Mouse (Mus musculus) right cerebral cortex, postnatal 36 days (tissue): ENCODE results near the gene Dhodh.

ENCODE experiments used
- DNase-seq, 2 experiments: peaks; one replicate each; pipeline ENCODE4 v3.0.0; 2022; ENCODE audit warnings: low spot score in 2 of 2, mixed read lengths in 1 of 2

Gene Dhodh

DNA sequence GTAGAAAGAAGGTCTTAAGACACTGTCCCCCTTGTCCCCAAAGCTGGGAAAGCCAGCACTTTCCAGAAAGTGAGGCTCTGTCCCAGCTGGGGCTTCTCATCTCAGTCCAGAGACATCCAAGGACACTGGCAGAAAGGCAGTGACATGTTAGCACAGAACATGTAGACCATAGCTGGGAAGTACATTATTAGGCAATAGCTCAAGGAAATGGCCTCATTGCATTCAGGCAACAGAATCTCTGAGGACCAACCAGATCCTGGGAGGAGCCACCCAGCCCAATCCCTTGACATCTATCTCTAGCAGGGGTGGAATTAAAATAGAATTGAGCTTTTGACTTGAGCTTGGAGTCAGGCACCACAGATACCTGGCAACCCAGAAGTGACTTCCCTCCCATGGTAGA lies 22.8 kb downstream of the Dhodh start:
- no peak for DNase-seq

DNA sequence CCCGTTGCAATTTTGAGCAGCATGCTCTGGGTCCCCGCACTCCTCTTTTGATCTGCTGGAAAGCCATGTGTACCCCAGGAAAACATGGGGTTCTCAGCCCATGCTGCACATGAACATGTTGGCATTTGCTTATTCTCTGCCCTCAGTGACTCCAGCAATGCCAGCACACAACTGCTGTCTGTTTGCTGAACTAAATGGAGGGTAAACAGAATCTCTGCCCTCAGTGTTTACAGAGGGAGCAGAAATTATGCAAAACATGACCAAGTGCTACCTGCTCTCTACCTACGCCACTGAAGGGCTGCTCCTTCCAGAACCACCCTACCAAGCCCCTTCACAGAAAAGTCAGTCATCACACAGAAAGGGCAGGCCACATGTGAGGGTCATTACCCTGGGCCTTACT lies 23.6 kb downstream of the Dhodh start:
- no peak for DNase-seq

DNA sequence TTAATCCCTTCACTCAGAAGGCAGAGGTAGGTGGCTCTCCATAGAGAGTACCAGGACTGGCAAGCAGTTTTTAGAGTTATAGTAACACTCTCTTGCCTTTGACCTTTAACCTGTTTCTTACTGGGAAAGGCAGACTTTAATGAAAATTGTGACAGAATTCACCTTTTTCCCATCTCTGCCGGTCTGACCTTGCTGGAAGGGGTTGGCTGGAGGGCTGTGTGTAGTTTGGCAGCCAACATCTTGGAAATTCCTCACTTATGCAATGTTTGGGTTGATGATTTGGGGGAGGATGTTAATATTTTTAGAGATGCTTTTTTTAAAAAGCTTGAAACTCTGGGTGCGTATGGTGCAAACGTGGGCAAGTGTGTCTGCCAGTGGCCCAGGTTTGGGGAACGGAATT lies 24.2 kb downstream of the Dhodh start:
- no peak for DNase-seq

DNA sequence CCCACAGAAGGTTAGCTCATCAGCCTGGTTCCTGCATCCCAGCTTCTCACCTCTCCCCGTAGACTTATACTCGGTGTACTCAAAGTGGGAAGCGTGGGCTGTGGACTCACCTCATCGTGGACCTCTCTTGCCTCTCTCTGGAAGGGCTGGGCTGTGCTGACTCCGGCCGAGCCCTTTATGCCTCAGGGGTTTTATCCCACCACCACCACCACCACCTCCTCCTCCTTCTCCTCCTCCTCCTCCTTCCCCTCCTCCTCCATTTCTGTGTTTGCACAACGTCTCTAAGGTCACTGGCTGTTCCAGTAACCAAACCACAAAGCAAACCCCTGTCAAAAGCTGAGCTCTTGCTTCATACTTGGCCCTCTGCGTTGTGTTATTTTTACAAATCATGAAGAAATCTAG lies 29.6 kb downstream of the Dhodh start, which contains the start of gene Hp:
Hp (minus strand) TSS at position 273 of the 402 bp plus-strand sequence.
- DNase-seq: no peak

DNA sequence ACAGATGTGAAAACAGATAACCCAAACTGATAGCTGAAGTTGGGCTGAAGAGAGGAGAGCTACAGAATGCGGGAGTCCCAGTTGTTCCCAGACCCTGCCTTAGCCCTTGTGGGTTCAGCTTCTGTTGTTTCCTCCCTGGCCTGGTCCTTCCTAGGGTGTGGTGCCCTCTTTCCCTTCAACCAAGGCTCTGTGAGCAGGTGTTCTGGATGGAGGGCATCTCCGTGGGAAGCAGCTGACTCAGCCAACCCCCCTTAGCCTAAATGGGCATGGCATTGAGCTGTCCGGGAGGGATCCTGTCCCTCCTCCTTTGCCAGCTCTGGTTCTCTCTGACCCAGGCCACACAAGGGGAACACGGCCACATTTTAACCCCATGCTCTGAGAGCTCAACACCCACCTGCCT lies 32.2 kb downstream of the Dhodh start:
- no peak for DNase-seq

DNA sequence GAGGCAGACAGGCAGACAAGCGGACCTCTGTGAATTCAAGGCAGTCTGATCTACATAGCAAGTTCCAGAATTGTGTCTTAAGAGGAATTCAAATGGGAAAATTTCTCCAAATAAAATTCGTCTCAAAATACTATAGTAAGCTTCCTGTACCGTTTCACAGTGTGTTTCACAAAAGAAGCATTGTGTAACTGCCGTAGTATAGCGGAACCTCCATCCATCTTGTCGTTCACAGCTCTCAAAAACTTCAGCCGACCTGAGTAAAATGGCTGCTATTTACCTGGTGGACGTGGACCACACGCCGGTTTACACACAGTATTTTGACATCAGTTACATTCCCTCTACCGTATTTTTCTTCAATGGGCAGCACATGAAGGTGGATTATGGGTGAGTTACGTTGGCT lies 37.3 kb downstream of the Dhodh start:
- DNase-seq: no peak

DNA sequence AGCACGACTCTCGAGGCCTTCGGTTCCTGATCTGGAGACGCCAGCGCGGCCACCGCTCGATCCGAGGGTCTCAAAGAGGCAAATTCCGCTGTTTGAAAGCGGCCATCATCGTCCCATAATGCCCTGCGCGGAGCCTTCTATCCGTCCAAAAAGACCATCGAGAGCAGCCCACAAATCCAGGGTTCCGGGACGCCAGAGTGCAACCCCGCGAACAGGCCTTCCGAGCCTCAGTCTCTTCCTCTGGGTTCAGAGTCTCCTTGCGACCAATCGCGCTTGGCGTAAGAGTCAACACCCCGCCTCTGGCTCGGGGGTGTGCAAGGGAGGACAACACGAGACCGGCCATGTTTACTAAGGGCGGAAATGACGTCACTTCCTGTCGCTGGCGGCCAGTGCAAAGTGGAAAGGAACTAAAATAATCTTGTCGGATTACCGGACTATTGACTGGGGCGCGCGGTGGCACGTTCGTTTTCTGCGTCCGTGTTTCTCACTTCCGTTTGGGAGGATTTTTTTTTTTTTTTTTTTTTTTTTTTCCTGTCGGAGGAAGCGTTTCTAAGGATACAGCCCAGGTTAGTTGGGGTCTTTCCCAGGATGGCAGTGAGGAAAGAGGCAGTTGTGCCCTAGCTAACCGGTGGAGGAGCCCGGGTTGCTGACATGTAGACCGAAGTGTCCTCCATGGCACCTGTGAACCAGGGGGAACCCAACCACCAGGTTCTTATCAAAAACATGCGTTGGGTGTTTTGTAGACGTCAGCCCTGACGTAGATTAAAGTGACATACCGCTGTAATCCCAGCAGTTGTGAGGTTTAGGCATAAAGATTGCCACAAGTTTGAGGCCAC lies 42.8 kb downstream of the Dhodh start, which contains the start of the genes Dhx38 and Txnl4b:
Dhx38 (minus strand) TSS at position 364 of the 836 bp plus-strand sequence.
Txnl4b (plus strand) TSS at position 395 of the 836 bp plus-strand sequence.
- DNase-seq: peak; percentile 99

DNA sequence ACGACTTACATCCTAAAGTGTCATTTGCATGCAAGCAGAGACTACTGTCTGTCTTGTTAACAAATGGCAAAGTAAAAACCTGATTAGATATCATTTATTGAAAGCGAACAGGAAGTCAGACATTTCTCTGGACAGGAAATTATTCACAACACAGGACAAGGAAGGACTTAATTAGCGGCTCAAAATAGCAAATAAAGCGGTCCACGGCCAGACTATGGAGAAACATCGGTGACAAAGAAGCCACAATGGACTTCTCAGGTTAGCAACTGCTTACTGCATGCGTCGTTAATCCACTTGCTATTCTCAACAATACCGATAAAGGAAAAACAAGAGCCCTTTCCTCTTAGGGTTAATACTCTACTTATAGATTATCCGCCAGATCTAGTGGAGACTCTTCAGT lies 43.7 kb downstream of the Dhodh start:
- DNase-seq: no peak

DNA sequence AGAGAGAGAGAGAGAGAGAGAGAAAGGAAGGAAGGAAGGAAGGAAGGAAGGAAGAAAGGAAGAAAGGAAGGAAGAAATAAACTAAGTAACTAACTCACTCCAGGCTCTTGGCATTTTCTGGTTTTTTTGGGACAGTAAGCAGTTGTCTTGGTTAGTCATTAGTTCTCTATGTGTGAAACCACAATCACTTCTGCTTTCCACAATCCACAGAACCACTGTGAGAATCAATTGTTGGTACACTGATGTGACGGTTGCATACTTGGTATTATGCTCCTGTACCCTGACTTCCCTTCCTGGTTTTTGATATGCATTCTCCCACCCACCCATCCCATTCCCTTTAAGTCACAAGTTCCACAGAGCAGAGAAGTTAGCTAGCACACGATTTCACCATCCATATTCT lies 44.6 kb downstream of the Dhodh start:
- no peak for DNase-seq

DNA sequence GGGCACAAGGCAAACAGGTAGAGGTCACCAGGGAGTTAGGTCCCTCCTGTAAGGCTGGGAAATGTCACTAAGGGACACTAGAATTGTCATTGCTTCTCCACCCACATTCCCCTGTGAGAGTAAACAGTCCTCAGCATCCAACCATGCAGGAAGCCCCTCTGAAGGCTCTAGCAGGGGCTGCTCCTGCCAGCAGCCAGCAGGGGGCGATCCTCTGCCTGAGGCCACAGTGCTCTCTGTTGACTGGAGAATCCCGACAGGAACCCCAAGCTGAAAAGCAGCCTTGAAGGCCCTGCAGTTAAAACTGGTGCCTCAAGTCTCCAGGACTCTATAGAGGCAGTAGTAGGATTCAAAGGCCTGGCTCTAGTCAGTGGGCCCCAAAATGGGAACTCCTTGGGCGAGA lies 56.8 kb downstream of the Dhodh start:
- DNase-seq: no peak

DNA sequence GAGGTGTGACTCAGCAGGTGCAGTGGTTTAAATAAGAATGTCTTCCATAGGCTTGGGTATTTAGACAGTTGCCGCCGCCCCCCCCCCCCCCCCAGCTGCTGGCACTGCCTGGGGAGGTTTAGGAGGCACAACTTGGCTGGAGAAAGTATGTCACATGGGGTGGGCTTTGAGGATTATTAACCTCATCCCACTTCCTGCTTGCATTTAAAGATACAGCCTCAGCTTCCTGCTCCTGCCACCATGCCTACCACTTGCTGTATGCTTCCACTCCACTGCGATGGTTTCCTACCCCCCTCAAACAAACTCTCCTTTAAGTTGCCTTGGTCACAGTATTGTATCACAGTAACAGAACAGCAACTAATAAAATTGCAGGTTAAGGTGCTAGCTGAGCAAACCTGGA lies 64.4 kb downstream of the Dhodh start:
- no peak for DNase-seq

DNA sequence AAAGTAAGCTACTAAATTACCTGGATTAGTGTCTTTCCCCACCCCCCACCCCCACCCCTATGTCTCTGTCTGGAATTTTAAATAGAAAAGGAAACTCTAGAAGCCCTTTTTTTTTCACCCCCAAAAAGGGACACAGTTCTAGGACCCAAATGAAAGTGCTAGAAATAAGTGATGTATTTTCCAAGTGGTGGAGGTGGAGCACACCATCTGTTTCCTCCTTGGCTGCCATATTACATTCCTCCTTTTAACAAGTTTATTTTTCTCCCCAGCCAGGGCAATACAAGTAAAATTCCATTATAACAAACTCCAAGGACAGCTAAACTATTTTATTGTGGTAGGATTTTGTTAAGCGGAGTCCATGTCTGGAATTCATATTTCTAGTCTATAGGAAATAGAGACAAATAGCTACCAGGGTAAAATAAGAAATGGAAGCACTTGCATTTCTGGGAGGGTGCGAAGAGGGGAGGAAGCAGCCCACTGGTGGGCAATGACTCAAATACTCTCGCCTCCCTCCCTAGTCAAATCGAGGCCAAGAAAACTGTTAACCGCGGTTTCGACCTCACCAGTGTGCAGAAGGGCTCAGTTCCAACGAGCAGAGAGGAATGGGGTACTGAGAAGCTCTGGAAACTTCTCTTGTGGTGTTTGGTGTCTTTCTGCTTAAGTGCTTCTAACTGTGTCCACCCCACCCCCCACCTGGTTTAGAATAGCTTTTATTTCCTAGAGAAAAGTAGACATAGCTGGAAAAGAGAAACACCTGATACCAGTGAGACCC lies 65.5 kb downstream of the Dhodh start:
- DNase-seq: peak in 1 of 2 experiments; percentile 38

DNA sequence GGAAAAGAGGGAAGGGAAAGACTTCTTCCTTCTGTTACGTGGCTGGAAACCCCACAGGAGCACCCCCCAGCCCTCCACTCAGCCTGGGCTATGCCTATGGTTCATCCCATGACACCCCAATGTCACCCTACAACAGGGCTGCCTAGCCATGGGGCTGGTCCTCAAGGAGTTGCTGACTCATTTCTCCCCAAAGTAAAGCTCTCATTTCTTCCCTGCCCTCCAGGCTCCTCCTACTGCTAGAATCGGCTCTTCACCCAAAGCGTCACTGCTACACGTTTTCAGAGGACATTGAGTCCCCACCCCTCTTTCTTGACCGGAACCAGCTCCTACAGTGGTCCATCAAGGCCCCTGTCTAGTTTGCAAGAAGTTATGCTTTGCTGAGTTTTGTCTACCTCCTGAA lies 66.3 kb downstream of the Dhodh start:
- no peak for DNase-seq
